Mouse (Mus musculus) hematopoietic stem cell, adult 5-6 weeks (primary cell): ENCODE measurements around the gene Stx11. TPM values are rescaled to one million over a fixed set of nuclear protein-coding genes. Genes with fewer than 3 reads are reported as not detected.

Source experiments
- ATAC-seq, 2 experiments: fragments of 125-278 bp in 1 of 2; replicated peaks in 1 of 2; 2 replicates each; pipeline ENCODE4 v1.8.0; 2016 to 2017; ENCODE audit warnings: inconsistent platforms in 2 of 2, mild to moderate bottlenecking in 2 of 2, moderate number of reproducible peaks in 2 of 2, low read depth in 1 of 2, moderate TSS enrichment in 1 of 2; ENCODE audit not compliant: low FRiP score in 2 of 2, poor library complexity in 2 of 2, severe bottlenecking in 2 of 2, insufficient read depth in 1 of 2, low TSS enrichment in 1 of 2
- total RNA-seq: library from RNA; stranded (forward); fragments of 172-1452, 232-1000 nt; gene quantifications from 2 replicates; pipeline ENCODE4 v1.2.3, GENCODE M21; 2017

Gene Stx11
- total RNA-seq, 1 experiment from 2014 or later: 5.8 TPM

GRCm38 (mm10) chr10:12965669-12966180, 1.6 kb upstream of the Stx11 start:
- ATAC-seq: no peak

- peak in 1 of 2 experiments; percentile 8; a peak in 1 of 4 replicates for ATAC-seq
Measured at GRCm38 (mm10) chr10:12963362-12964147, 543 bp downstream of the Stx11 start.

GRCm38 (mm10) chr10:12962238-12962637, 1.9 kb downstream of the Stx11 start:
- ATAC-seq: no peak

GRCm38 (mm10) chr10:12961546-12961945, 2.6 kb downstream of the Stx11 start:
- ATAC-seq: no peak

GRCm38 (mm10) chr10:12957271-12957670, 6.8 kb downstream of the Stx11 start:
- ATAC-seq: peak; percentile 49 to 56; a peak in 1 of 4 replicates

- peak in 1 of 2 experiments; percentile 65; a peak in 1 of 4 replicates for ATAC-seq
Measured at GRCm38 (mm10) chr10:12955831-12956230, 8.3 kb downstream of the Stx11 start.

GRCm38 (mm10) chr10:12951358-12951757, 12.7 kb downstream of the Stx11 start:
- peak in 1 of 2 experiments; percentile 51; a peak in 1 of 4 replicates for ATAC-seq

GRCm38 (mm10) chr10:12949299-12949698, 14.8 kb downstream of the Stx11 start:
- ATAC-seq: no peak

- ATAC-seq: no peak
Measured at GRCm38 (mm10) chr10:12947606-12948005, 16.5 kb downstream of the Stx11 start.

- ATAC-seq: peak; percentile 49 to 66; a peak in 3 of 4 replicates
Measured at GRCm38 (mm10) chr10:12941018-12941761, 22.9 kb downstream of the Stx11 start.

GRCm38 (mm10) chr10:12938763-12939162, 25.3 kb downstream of the Stx11 start:
- ATAC-seq: no peak

GRCm38 (mm10) chr10:12936079-12936478, 28.0 kb downstream of the Stx11 start:
- ATAC-seq: peak in 1 of 2 experiments; percentile 47; a peak in 1 of 4 replicates

GRCm38 (mm10) chr10:12935575-12935974, 28.5 kb downstream of the Stx11 start:
- ATAC-seq: no peak

- no peak for ATAC-seq
Measured at GRCm38 (mm10) chr10:12931492-12932400, 32.4 kb downstream of the Stx11 start.

- ATAC-seq: no peak
Measured at GRCm38 (mm10) chr10:12930351-12930905, 33.7 kb downstream of the Stx11 start.

- peak; percentile 63 to 65 for ATAC-seq
Measured at GRCm38 (mm10) chr10:12929857-12930174, 34.3 kb downstream of the Stx11 start.
